Mouse (Mus musculus): ENCODE measurements around the gene 1700057G04Rik. TPM values are rescaled to one million over a fixed set of nuclear protein-coding genes. Genes with fewer than 3 reads are reported as not detected.
"Not testable (repeated sequence)": the region's sequence is repeated elsewhere in the genome, so short reads cannot be mapped to it uniquely, and the experiment has no call there.

1700057G04Rik gene
- polyA plus RNA-seq, 1 experiment from 2014 or later, result not detected

DNA sequence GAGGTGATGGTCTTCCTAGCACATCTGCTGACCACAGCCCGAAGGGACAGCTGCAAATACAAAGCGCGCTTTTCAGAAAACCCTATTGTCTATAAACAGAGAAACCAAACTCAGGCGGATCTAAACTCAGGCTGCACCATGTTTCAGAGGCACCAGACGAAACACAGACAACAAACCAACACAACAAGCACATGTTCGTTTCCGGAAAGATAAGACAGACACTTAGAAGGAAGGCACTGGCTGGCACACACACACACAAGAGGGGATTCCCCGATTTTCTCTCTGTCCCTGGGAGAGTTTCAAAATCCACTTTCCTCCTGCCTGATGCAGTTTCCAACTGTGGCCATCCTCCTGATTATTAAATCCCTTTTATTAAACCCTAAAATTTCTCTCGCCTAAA, 16.8 kb downstream of the 1700057G04Rik start:
- H3K27me3 ChIP-seq; ATAC-seq (ENCODE audit: low FRiP score, low read depth); H3K4me2 ChIP-seq (replicated peaks); H3K27ac ChIP-seq (replicated peaks); H3K4me3 ChIP-seq; H3K4me1 ChIP-seq; H3K9me3 ChIP-seq; H3K36me3 ChIP-seq; H3K9ac ChIP-seq (replicated peaks): not testable (repeated sequence)
- 78% methylated on average over 9 of the region's 9 CpGs for WGBS

DNA sequence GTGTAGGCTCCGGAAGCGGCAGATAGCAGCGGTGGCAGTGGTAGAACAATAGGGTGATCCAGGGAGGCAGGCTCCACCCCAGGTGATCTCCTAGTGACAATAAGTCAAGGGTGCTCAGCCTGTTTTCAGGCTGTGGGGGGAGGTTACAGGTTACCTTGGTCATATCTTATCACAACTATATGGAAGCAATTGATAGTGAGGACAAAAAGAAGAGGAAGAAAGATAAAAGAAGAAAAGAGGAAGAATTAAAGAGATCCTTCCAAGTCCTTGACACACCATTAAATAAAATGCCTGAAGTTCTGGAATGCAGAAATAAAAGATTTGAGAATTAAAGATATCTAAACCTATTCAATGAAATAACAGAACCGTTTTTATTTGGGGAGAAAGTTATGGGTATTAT, 17.6 kb downstream of the 1700057G04Rik start:
- H3K4me1 ChIP-seq, result no peaks in the 10 kb centered on the region
- no peak overlapping the region for H3K27ac ChIP-seq (replicated peaks)
- ATAC-seq (ENCODE audit: low FRiP score, low read depth), result no peak
- H3K9me3 ChIP-seq, result no peaks in the 10 kb centered on the region
- no peak overlapping the region for H3K4me2 ChIP-seq (replicated peaks)
- H3K36me3 ChIP-seq, result no peaks in the 10 kb centered on the region
- 78% methylated on average over 4 of the region's 4 CpGs for WGBS
- no peaks in the 10 kb centered on the region for H3K27me3 ChIP-seq
- H3K9ac ChIP-seq (replicated peaks), result no peak overlapping the region
- no peak overlapping the region for H3K4me3 ChIP-seq

DNA sequence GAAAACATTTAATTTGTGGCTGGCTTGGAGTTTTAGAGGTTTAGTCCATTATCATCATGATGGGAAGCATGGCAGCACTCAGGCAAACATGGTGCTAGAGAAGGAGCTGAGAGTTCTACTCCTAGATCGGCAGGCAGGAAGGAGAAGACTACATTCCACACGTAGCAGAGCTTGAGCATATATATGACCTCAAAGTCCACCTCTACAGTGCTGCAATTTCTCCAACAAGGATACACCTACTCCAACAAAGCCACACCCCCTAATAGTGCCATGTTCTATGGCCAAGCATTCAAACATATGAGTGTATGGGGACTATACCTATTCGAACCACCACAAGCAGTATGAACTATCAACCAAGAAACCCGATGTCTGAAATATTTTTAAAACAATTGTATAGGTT, 22.2 kb downstream of the 1700057G04Rik start:
- H3K27me3 ChIP-seq, result no peaks in the 10 kb centered on the region
- no peak overlapping the region for H3K4me2 ChIP-seq (replicated peaks)
- H3K27ac ChIP-seq (replicated peaks), result no peak overlapping the region
- ATAC-seq (ENCODE audit: low FRiP score, low read depth), result no peak
- no peaks in the 10 kb centered on the region for H3K36me3 ChIP-seq
- H3K9me3 ChIP-seq, result no peaks in the 10 kb centered on the region
- no peak overlapping the region for H3K4me3 ChIP-seq
- H3K9ac ChIP-seq (replicated peaks), result no peak overlapping the region
- WGBS, result 92% methylated on average over 4 of the region's 4 CpGs
- H3K4me1 ChIP-seq, result no peaks in the 10 kb centered on the region

DNA sequence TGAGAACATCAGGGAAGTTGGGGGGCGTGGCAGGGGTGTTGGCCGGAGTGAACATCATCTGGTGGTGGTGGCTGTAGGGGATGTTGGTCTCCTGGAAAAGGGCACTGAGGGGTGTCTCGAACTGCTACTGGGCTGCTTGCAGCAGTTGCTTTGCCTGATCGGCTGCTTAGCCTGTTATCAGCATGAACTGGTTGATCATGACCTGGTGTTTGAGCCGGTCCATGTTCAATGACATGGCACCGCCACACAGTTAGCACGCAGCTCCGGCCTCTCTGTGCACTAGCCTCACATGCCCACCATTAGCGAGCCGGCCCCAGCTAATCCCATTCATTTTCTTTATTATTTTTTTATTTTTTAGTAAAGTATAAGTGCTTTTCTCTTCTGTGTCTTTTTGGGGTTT, 25.7 kb downstream of the 1700057G04Rik start:
- no peaks in the 10 kb centered on the region for H3K27me3 ChIP-seq
- H3K9me3 ChIP-seq, result no peaks in the 10 kb centered on the region
- 96% methylated on average over 10 of the region's 10 CpGs for WGBS
- H3K4me1 ChIP-seq, result no peaks in the 10 kb centered on the region
- H3K4me2 ChIP-seq (replicated peaks), result no peak overlapping the region
- H3K36me3 ChIP-seq, result no peaks in the 10 kb centered on the region
- no peak overlapping the region for H3K27ac ChIP-seq (replicated peaks)
- ATAC-seq (ENCODE audit: low FRiP score, low read depth), result no peak
- no peak overlapping the region for H3K4me3 ChIP-seq
- no peak overlapping the region for H3K9ac ChIP-seq (replicated peaks)

DNA sequence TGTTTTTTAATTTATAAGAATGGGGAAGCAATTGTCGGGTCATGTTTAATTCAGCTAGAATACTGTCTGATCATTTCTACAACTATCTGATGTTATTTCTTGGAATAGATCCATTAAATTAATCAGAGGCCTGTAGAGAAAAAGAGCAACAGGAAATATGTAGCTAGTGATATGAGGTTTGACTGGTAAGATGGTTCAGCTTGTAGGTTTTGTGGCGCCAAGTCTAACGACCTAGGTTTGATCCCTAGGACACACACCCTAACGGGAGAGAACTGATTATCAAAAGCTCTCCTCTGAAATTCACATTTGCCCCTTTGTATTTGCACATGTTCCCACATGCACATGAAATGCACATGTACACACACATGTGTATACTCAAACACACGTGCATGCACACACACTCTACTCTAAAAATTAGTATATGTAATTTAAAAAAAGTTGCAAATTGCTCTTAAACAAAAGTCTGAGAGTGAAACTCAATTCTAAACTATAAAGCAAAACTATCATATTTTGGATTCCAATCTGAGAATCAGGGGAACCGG, 26.2 kb downstream of the 1700057G04Rik start:
- H3K27ac ChIP-seq (replicated peaks), result no peak overlapping the region
- H3K4me1 ChIP-seq, result no peaks in the 10 kb centered on the region
- 94% methylated on average over 6 of the region's 6 CpGs for WGBS
- H3K4me3 ChIP-seq, result no peak overlapping the region
- H3K36me3 ChIP-seq, result no peaks in the 10 kb centered on the region
- H3K9ac ChIP-seq (replicated peaks), result no peak overlapping the region
- ATAC-seq (ENCODE audit: low FRiP score, low read depth), result no peak
- no peaks in the 10 kb centered on the region for H3K27me3 ChIP-seq
- no peaks in the 10 kb centered on the region for H3K9me3 ChIP-seq
- H3K4me2 ChIP-seq (replicated peaks), result no peak overlapping the region

DNA sequence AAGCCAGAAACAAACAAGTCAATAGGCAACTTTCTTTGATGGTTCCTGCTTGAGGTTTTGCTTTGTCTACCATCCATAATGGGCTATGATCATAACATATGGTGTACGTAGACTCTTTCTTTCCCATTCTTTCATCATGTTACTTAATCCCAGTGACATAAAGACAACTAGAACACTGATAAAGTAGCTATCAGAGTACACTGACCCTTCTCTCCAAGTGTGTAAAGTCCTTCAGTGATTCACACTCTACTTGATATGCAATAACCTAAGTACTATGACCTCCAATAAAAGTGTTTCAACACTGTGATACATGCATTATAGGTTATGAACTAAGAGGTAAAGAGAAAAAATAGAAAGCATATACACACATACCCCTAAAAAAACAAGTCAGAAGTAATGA, 27.9 kb downstream of the 1700057G04Rik start:
- no peak overlapping the region for H3K27ac ChIP-seq (replicated peaks)
- WGBS, result 85% methylated on average over 1 of the region's 1 CpGs
- H3K4me2 ChIP-seq (replicated peaks), result no peak overlapping the region
- no peak overlapping the region for H3K9ac ChIP-seq (replicated peaks)
- no peak for ATAC-seq (ENCODE audit: low FRiP score, low read depth)
- no peaks in the 10 kb centered on the region for H3K4me1 ChIP-seq
- H3K9me3 ChIP-seq, result no peaks in the 10 kb centered on the region
- no peaks in the 10 kb centered on the region for H3K27me3 ChIP-seq
- no peak overlapping the region for H3K4me3 ChIP-seq
- H3K36me3 ChIP-seq, result no peaks in the 10 kb centered on the region

DNA sequence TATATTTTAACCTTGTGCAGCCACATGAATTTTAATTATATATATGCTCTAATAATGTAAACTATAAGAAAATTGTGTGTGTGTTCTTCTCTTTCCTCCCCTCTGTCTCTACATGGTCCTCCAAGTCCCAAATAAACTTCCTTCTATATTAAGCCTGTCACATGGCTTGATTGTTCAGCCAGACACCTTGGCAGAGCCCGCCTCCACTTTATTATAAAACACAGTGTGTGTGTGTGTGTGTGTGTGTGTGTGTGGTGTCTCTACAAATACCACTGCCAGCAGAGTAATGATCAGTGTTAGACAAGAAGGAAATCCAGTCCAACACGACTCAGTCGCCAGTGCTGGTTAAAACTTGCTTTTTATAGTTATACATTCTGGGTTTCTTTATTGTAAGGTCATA, 28.5 kb downstream of the 1700057G04Rik start:
- Histone ChIP-seq H3K36me3 (no peaks in the 10 kb centered on the region), H3K9me3 (no peaks in the 10 kb centered on the region), H3K4me3 (no peak overlapping the region), H3K27ac (replicated peaks) (no peak overlapping the region), H3K27me3 (no peaks in the 10 kb centered on the region), H3K4me2 (replicated peaks) (no peak overlapping the region), H3K9ac (replicated peaks) (no peak overlapping the region), H3K4me1 (no peaks in the 10 kb centered on the region)
- no peak for ATAC-seq (ENCODE audit: low FRiP score, low read depth)
- WGBS, result 80% methylated on average over 3 of the region's 3 CpGs

DNA sequence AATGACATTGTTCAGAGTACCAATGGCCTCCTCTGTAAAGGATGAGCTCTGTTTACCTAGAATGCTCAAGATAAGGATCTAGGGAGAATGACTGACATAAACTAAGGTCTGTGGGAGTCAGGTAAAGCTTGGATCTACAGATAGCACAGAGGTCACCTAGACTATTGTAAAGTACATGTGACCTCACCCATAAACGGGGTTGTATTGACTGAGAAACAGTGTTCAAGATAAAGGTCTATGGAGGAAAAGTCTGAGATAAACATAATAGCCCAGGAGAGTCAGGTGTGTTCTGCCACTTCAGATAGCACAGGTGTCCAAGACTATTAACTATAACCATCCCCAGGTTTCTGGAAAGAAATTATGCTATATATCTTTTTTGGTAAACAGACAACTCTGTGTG, 29.8 kb downstream of the 1700057G04Rik start:
- Histone ChIP-seq H3K27ac (replicated peaks) (no peak overlapping the region), H3K4me3 (no peak overlapping the region), H3K4me1 (no peaks in the 10 kb centered on the region), H3K36me3 (no peaks in the 10 kb centered on the region), H3K4me2 (replicated peaks) (no peak overlapping the region), H3K9ac (replicated peaks) (no peak overlapping the region), H3K9me3 (no peaks in the 10 kb centered on the region), H3K27me3 (no peaks in the 10 kb centered on the region)
- no peak for ATAC-seq (ENCODE audit: low FRiP score, low read depth)
- WGBS, result 92% methylated on average over 1 of the region's 1 CpGs

DNA sequence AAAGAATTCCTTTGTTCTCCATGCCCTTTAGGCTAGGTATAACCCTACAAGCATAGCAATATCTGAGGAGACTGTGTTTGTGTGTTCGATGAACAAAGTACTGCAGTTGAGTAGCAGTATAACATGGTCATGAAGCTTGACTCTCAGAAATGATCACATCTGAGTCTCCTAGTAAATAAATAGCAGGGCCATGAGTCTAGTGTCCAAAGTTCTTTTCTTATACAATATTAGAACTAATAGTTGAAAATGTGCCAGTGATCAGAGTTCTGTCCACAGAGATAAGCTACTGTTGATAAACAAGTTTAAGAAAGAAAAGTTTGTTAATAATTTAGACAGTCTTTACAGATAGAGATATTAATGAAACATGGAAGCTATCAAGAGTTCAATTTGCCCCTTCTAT, 42.7 kb downstream of the 1700057G04Rik start:
- no peaks in the 10 kb centered on the region for H3K4me1 ChIP-seq
- no peak overlapping the region for H3K4me2 ChIP-seq (replicated peaks)
- H3K9me3 ChIP-seq, result no peaks in the 10 kb centered on the region
- no peak overlapping the region for H3K9ac ChIP-seq (replicated peaks)
- H3K27me3 ChIP-seq, result no peaks in the 10 kb centered on the region
- H3K27ac ChIP-seq (replicated peaks), result no peak overlapping the region
- no peak for ATAC-seq (ENCODE audit: low FRiP score, low read depth)
- 95% methylated on average over 1 of the region's 1 CpGs for WGBS
- H3K4me3 ChIP-seq, result no peak overlapping the region
- no peaks in the 10 kb centered on the region for H3K36me3 ChIP-seq

DNA sequence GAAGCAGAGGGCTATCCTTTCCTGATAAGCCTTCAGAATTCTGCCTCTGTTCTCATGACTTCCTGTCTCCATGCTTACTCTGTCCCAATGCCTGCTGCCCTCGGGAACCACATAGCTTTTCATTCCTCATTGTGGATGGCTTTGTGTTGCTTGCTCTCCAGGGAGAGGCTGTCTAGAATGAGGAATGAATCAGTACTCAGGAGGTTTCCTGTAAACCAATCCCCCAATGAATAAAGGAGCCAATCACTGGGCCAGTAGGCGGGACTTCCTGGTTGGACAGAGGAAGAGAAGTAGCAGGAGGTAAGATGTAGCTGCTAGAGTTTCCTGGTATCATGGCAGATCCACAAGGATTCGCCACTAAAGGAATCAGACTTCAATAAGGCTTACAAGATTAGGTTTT, 44.1 kb downstream of the 1700057G04Rik start:
- Histone ChIP-seq H3K27me3 (no peaks in the 10 kb centered on the region), H3K9me3 (no peaks in the 10 kb centered on the region), H3K27ac (replicated peaks) (no peak overlapping the region), H3K4me1 (no peaks in the 10 kb centered on the region), H3K4me3 (no peak overlapping the region), H3K9ac (replicated peaks) (no peak overlapping the region), H3K4me2 (replicated peaks) (no peak overlapping the region), H3K36me3 (no peaks in the 10 kb centered on the region)
- no peak for ATAC-seq (ENCODE audit: low FRiP score, low read depth)
- WGBS, result 76% methylated on average over 3 of the region's 3 CpGs

DNA sequence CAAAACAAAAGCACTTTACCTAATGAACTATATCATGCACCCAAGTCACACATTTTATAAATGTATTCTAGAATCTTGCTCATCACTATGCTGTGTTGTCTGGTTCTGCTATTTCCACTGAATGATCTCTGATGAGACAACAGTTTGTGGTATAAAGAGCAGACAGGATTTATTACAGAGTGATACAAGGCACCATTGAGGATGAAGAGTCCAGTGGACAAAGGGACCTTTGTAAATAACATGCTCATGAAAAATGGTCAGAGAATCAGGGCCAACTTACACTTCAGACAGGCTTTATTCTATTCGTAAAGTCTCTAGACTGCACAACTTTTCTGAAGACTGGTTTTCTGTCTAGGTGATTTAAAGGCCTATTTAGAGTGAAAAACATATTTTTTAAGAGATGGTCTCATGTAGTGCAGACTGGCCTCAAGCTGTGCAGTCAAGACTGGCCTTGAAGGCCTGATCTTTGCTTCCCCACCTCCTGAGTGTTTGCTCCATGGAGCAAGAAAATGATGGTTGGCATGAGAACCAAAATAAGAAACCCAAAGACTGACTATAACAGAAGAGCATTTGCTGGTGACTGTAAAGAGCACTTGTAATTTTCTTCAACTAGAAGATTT, 51.6 kb downstream of the 1700057G04Rik start:
- H3K4me2 ChIP-seq (replicated peaks), result no peak overlapping the region
- no peak overlapping the region for H3K27ac ChIP-seq (replicated peaks)
- no peaks in the 10 kb centered on the region for H3K9me3 ChIP-seq
- no peak overlapping the region for H3K4me3 ChIP-seq
- ATAC-seq (ENCODE audit: low FRiP score, low read depth), result no peak
- H3K9ac ChIP-seq (replicated peaks), result no peak overlapping the region
- no peaks in the 10 kb centered on the region for H3K36me3 ChIP-seq
- 67% methylated on average over 1 of the region's 1 CpGs for WGBS
- no peaks in the 10 kb centered on the region for H3K27me3 ChIP-seq
- no peaks in the 10 kb centered on the region for H3K4me1 ChIP-seq

DNA sequence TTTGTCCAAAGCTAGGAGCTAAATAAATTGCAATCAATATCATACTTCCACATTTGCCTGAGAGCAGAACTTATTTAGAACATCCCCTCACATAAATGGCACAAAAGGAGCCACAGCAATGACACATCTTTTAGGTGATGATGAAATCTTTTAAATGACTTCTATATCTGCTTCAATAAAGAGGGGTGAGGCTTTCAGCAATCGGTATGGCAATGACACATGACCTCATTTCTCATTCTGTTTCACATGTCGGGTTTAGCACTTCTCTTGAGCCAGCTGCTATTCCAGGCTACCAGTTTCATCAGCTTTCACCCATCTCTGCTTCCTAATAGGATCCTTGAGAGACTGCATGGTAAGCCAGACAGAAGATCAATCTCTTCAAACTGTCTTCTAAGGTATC, 54.3 kb downstream of the 1700057G04Rik start:
- Histone ChIP-seq H3K9ac (replicated peaks) (no peak overlapping the region), H3K27ac (replicated peaks) (no peak overlapping the region), H3K27me3 (no peaks in the 10 kb centered on the region), H3K9me3 (no peaks in the 10 kb centered on the region), H3K4me3 (no peak overlapping the region), H3K36me3 (no peaks in the 10 kb centered on the region), H3K4me1 (no peaks in the 10 kb centered on the region), H3K4me2 (replicated peaks) (no peak overlapping the region)
- ATAC-seq (ENCODE audit: low FRiP score, low read depth), result no peak
- 84% methylated on average over 2 of the region's 2 CpGs for WGBS

DNA sequence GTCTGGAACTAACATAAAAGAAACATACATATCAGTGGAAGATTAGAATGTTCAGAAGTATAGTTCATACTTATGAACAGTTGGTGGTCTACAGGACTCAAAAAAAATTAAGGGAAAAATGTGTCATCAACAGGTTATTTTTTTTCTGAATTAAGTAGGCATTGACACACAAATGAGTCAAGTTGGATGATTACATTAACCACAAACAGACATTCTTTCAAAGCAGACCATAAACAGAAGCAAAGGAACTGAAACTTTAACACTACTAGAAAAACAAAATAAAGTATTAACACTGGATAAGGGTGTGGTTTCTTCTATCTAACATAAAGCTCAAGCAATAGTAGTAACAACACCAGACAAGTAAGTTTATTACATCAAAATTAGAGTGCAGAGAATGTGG, 59.7 kb downstream of the 1700057G04Rik start:
- H3K27me3 ChIP-seq, result no peaks in the 10 kb centered on the region
- ATAC-seq (ENCODE audit: low FRiP score, low read depth), result no peak

More for the DNA sequence above, 59.7 kb downstream of the 1700057G04Rik start:
- H3K4me2 ChIP-seq (replicated peaks), result no peak overlapping the region
- H3K27ac ChIP-seq (replicated peaks), result no peak overlapping the region
- no peaks in the 10 kb centered on the region for H3K4me1 ChIP-seq
- no peak overlapping the region for H3K4me3 ChIP-seq
- H3K36me3 ChIP-seq, result no peaks in the 10 kb centered on the region
- no peaks in the 10 kb centered on the region for H3K9me3 ChIP-seq
- H3K9ac ChIP-seq (replicated peaks), result no peak overlapping the region
